Mouse (Mus musculus): ENCODE results near the gene Gm614.

- TF ChIP-seq CTCF (IDR thresholded peaks at IDR 0.05; ENCODE audit: low read depth) (no peak), EP300 (IDR thresholded peaks at IDR 0.05; ENCODE audit: low read depth) (no peak)
Observed at GRCm38 (mm10) chrX:101268025-101268754, 4.4 kb upstream of the Gm614 start, which contains the start of gene Il2rg.

All from heart, postnatal 0 days (tissue).